Mouse (Mus musculus) embryo, embryonic 11 days (tissue): Measurements from ENCODE around the gene Mtx1.
A peak's percentile ranks its signal among the peaks of the same experiment; 100 is the strongest.

Experiments
- DNase-seq: peaks from one replicate; pipeline ENCODE4 v3.0.0-alpha.2; 2015

Gene Mtx1

GRCm38 (mm10) chr3:89226900-89227299, at the start of gene Mtx1:
Gene Mtx1 (minus strand): TSS chr3:89227088.
- no peak for DNase-seq

- DNase-seq: no peak
Measured at GRCm38 (mm10) chr3:89276061-89276460, 49.2 kb upstream of the Mtx1 start.

- no peak for DNase-seq
Measured at GRCm38 (mm10) chr3:89271760-89272159, 44.9 kb upstream of the Mtx1 start.

GRCm38 (mm10) chr3:89270891-89271290, 44.0 kb upstream of the Mtx1 start:
- no peak for DNase-seq

GRCm38 (mm10) chr3:89270051-89270755, 43.3 kb upstream of the Mtx1 start, which contains the start of gene Slc50a1:
Gene Slc50a1 (minus strand): TSS chr3:89270570.
- DNase-seq: peak; percentile 87

GRCm38 (mm10) chr3:89268916-89269315, 42.0 kb upstream of the Mtx1 start:
- no peak for DNase-seq

GRCm38 (mm10) chr3:89266439-89266893, 39.6 kb upstream of the Mtx1 start:
- DNase-seq: peak; percentile 93

- no peak for DNase-seq
Measured at GRCm38 (mm10) chr3:89262417-89262816, 35.5 kb upstream of the Mtx1 start.

GRCm38 (mm10) chr3:89260211-89260610, 33.3 kb upstream of the Mtx1 start:
- DNase-seq: no peak

- no peak for DNase-seq
Measured at GRCm38 (mm10) chr3:89259076-89259475, 32.2 kb upstream of the Mtx1 start, which contains the start of gene Dpm3. Gene Dpm3 (plus strand): TSS chr3:89259358.

GRCm38 (mm10) chr3:89256177-89256576, 29.3 kb upstream of the Mtx1 start:
- no peak for DNase-seq

GRCm38 (mm10) chr3:89254994-89255393, 28.1 kb upstream of the Mtx1 start:
- no peak for DNase-seq

- DNase-seq: peak; percentile 74
Measured at GRCm38 (mm10) chr3:89251365-89251895, 24.5 kb upstream of the Mtx1 start.

- DNase-seq: peak; percentile 80
Measured at GRCm38 (mm10) chr3:89250435-89251040, 23.6 kb upstream of the Mtx1 start.

- no peak for DNase-seq
Measured at GRCm38 (mm10) chr3:89247466-89247865, 20.6 kb upstream of the Mtx1 start.

GRCm38 (mm10) chr3:89246261-89247100, 19.6 kb upstream of the Mtx1 start, which contains the start of gene Trim46:
Gene Trim46 (minus strand): TSS chr3:89246309.
- peak; percentile 94 for DNase-seq

GRCm38 (mm10) chr3:89245688-89246171, 18.8 kb upstream of the Mtx1 start, which contains the start of gene Krtcap2:
Gene Krtcap2 (plus strand): TSS chr3:89245966.
- DNase-seq: peak; percentile 61

- DNase-seq: peak; percentile 75
Measured at GRCm38 (mm10) chr3:89244982-89245687, 18.2 kb upstream of the Mtx1 start.

GRCm38 (mm10) chr3:89244158-89244981, 17.5 kb upstream of the Mtx1 start:
- peak; percentile 62 for DNase-seq

- peak; percentile 74 for DNase-seq
Measured at GRCm38 (mm10) chr3:89243609-89244008, 16.7 kb upstream of the Mtx1 start.

- peak; percentile 59 for DNase-seq
Measured at GRCm38 (mm10) chr3:89242331-89242895, 15.5 kb upstream of the Mtx1 start.
